Mouse (Mus musculus): ENCODE results near the gene Ptpn4.

DNA sequence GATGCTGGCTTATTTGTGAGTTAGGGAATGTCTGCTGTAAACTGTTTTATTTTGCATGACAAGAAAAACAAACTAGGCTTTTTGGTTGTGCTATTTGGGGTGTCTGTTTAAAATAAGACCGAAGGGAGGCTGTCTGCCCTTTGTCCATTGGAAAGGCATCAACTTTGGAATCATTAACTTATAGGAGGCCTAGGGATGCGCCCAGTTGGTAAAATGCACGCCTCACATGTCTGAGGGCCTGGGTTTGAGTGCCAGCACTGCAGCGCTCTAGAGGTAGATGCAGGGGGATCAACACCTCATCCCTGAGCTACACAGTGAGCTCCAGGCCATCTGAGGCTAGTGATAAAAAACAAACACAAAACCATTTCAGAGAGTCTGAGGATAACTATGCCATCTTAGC lies 40.1 kb upstream of the Ptpn4 start:
- no peak for TF ChIP-seq CTCF (IDR thresholded peaks at IDR 0.05; ENCODE audit: low read depth)
- no peak for TF ChIP-seq EP300 (optimal IDR thresholded peaks at IDR 0.05)
